Comparison of ENCODE assay signal across 18 mouse cellular contexts in the genomic region with DNA sequence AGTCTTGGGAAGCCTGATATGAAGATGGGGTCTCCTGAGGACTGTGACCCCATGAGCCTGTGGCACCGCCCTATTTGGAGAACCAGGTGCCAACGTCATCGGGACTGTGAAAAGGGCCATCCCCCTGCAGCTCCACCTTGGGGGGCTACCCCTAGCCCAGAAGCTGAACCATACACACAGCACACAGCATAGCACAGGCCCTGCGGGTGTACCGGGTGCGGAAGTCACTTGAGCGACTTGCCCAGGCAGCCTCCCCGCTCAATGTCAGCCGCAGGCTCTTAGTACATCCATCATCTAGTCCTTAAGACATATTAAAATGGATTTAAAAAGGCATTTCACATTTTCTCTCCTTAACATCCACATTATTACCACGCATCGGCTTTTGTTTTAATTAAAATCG.
DNase-seq lines count a peak whose midpoint lies in the region; ATAC-seq and TF ChIP-seq lines count a peak whose summit lies in the region.
"Had no signal": no experiment of that assay in that cellular context is flagged by ENCODE, and none has a peak within 500 bp of the region (broad histone marks: within the 10 kb centered on the region; RNA-seq: fewer than 3 reads in every experiment).

No protein-coding gene starts in this region.

- no peak for TF ChIP-seq CTCF in ES-Bruce4 (IDR thresholded peaks at IDR 0.05; ENCODE audit: low read depth, low read length)

- no peaks in the 10 kb centered on the region for H3K36me3 ChIP-seq in heart, embryonic 10.5 days
- H3K36me3 ChIP-seq in kidney, embryonic 15.5 days = no peaks in the 10 kb centered on the region
- no peaks in the 10 kb centered on the region for H3K36me3 ChIP-seq in ES-Bruce4 (ENCODE audit: control insufficient read depth, insufficient read depth, low read length, poor library complexity, severe bottlenecking)
- no peaks in the 10 kb centered on the region for H3K36me3 ChIP-seq in limb, embryonic 14.5 days (ENCODE audit: control insufficient read depth, insufficient read depth, low read length)
- H3K36me3 ChIP-seq: lung, embryonic 15.5 days had no signal

- H3K4me3 ChIP-seq in heart, embryonic 10.5 days = no peak overlapping the region
- H3K4me3 ChIP-seq in kidney, embryonic 15.5 days (replicated peaks) = 0 out of 2 replicates have a peak overlapping the region, but pooled peaks have one; percentile 23
- peak overlapping the region; percentile 3 for H3K4me3 ChIP-seq in ES-Bruce4 (ENCODE audit: low read depth, low read length)
- H3K4me3 ChIP-seq in limb, embryonic 14.5 days (replicated peaks; ENCODE audit: low read length) = peak overlapping the region; percentile 9; the same call in 1 of the 2 replicates
- H3K4me3 ChIP-seq: erythroblast, embryonic 14.5 days; lung, embryonic 15.5 days had no signal

- TF ChIP-seq POLR2A in ES-Bruce4 (IDR thresholded peaks at IDR 0.05; ENCODE audit: insufficient read depth, low read length) = no peak
- no peak for TF ChIP-seq POLR2A in limb, embryonic 14.5 days (IDR thresholded peaks at IDR 0.05; ENCODE audit: borderline replicate concordance, extremely low read depth, insufficient read depth, insufficient read length)

- peak overlapping the region; percentile 54 for H3K4me2 ChIP-seq in kidney, embryonic 15.5 days
- peak overlapping the region; percentile 37; the same call in 1 of the 2 replicates for H3K4me2 ChIP-seq in limb, embryonic 14.5 days (replicated peaks; ENCODE audit: low read depth, low read length, severe bottlenecking)

- no peak for DNase-seq in heart, embryonic 10.5 days (ENCODE audit: low spot score)
- DNase-seq in heart, postnatal 36 days = no peak
- DNase-seq in kidney, postnatal 25 days = no peak
- no peak for DNase-seq in limb, embryonic 14.5 days (ENCODE audit: low spot score)
- no peak for DNase-seq in right cerebral cortex, postnatal 25 days
- DNase-seq in urinary bladder, adult 18-20 months (ENCODE audit: low spot score in 2 of 2) = no peak
- DNase-seq: cerebellum, adult 8-10 months; gastrocnemius, postnatal 25 days; kidney, adult 9 months; spleen, adult 18-20 months; thymus, postnatal 36 days had no signal

- 87% methylated on average over 12 of the region's 12 CpGs for WGBS in heart, embryonic 10.5 days
- WGBS in kidney, embryonic 15.5 days = 73% methylated on average over 12 of the region's 12 CpGs
- WGBS in limb, embryonic 14.5 days = 67% methylated on average over 12 of the region's 12 CpGs

- H3K27ac ChIP-seq in heart, embryonic 10.5 days = 0 out of 2 replicates have a peak overlapping the region, but pooled peaks have one; percentile 6
- H3K27ac ChIP-seq in kidney, embryonic 15.5 days = 0 out of 2 replicates have a peak overlapping the region, but pooled peaks have one; percentile 22
- H3K27ac ChIP-seq in ES-Bruce4 (ENCODE audit: insufficient read depth, low read length) = peak overlapping the region; percentile 24
- H3K27ac ChIP-seq in limb, embryonic 14.5 days (replicated peaks; ENCODE audit: low read depth, low read length) = no peak overlapping the region
- H3K27ac ChIP-seq: liver, embryonic 14.5 days; lung, embryonic 15.5 days had no signal

- peaks cover 43% of the 10 kb centered on the region for H3K4me1 ChIP-seq in heart, embryonic 10.5 days
- peaks cover 34% of the 10 kb centered on the region for H3K4me1 ChIP-seq in kidney, embryonic 15.5 days
- H3K4me1 ChIP-seq in ES-Bruce4 (ENCODE audit: control insufficient read depth, insufficient read depth, low read length) = peaks cover 8% of the 10 kb centered on the region
- peaks cover 17% of the 10 kb centered on the region for H3K4me1 ChIP-seq in limb, embryonic 14.5 days (ENCODE audit: control insufficient read depth, insufficient read depth, low read length)

- no peak overlapping the region for H3K9ac ChIP-seq in kidney, embryonic 15.5 days
- peak overlapping the region; percentile 61 for H3K9ac ChIP-seq in ES-Bruce4 (ENCODE audit: low read depth, poor library complexity, severe bottlenecking)
- H3K9ac ChIP-seq in limb, embryonic 14.5 days (ENCODE audit: low read depth, low read length, severe bottlenecking) = no peak overlapping the region
- H3K9ac ChIP-seq: liver, embryonic 14.5 days; lung, embryonic 15.5 days had no signal

- intact Hi-C loops in heart, postnatal 36 days (cut with DNase I) = no loop called here

- H3K9me3 ChIP-seq in heart, embryonic 10.5 days = no peaks in the 10 kb centered on the region
- H3K9me3 ChIP-seq in kidney, embryonic 15.5 days (replicated peaks) = no peaks in the 10 kb centered on the region
- no peaks in the 10 kb centered on the region for H3K9me3 ChIP-seq in ES-Bruce4 (replicated peaks; ENCODE audit: control insufficient read depth, insufficient read depth, low read length, poor library complexity, severe bottlenecking)
- H3K9me3 ChIP-seq in limb, embryonic 14.5 days (ENCODE audit: control insufficient read depth, low read length) = no peaks in the 10 kb centered on the region
- H3K9me3 ChIP-seq: lung, embryonic 15.5 days had no signal

- peak; percentile 59; the same call in 1 of the 2 replicates for TF ChIP-seq EP300 in ES-Bruce4 (IDR thresholded peaks at IDR 0.05; ENCODE audit: insufficient read depth, low read depth, low read length)

- ATAC-seq in kidney, embryonic 15.5 days (replicated peaks; ENCODE audit: low FRiP score) = no peak
- no peak for ATAC-seq in limb, embryonic 14.5 days (ENCODE audit: low FRiP score, low read depth)
- ATAC-seq: CD4-positive, CD25-positive, alpha-beta regulatory T cell, adult 4 months; forebrain, embryonic 14.5 days had no signal

- no peaks in the 10 kb centered on the region for H3K27me3 ChIP-seq in heart, embryonic 10.5 days (ENCODE audit: insufficient read depth, poor library complexity, severe bottlenecking)
- H3K27me3 ChIP-seq in kidney, embryonic 15.5 days = no peaks in the 10 kb centered on the region
- no peaks in the 10 kb centered on the region for H3K27me3 ChIP-seq in ES-Bruce4 (ENCODE audit: control insufficient read depth, insufficient read depth, low read length, poor library complexity, severe bottlenecking)
- H3K27me3 ChIP-seq in limb, embryonic 14.5 days (ENCODE audit: control insufficient read depth, insufficient read depth, low read length) = no peaks in the 10 kb centered on the region
- H3K27me3 ChIP-seq: lung, embryonic 15.5 days had no signal
